Mouse (Mus musculus): ENCODE measurements around the gene Eras. TPM values are rescaled to one million over a fixed set of nuclear protein-coding genes. Genes with fewer than 3 reads are reported as not detected.

The Eras gene
- total and polyA plus RNA-seq, 2 experiments = not detected

GRCm38 (mm10) chrX:7907735-7908134 is 20.7 kb downstream of the Eras start, which contains the start of gene Gm10491:
Gm10491 (minus strand) TSS chrX:7907835.
- H3K79me2 ChIP-seq (ENCODE audit: control insufficient read depth, insufficient read depth, low read length) = no peaks in the 10 kb centered on the region
- no peak within 1 kb of the TSS for H3K4me3 ChIP-seq (ENCODE audit: insufficient read depth, low read depth, low read length)
- H3K27ac ChIP-seq (replicated peaks; ENCODE audit: insufficient read depth, low read depth, low read length) = no peak within 1 kb of the TSS
- H3K36me3 ChIP-seq (ENCODE audit: control insufficient read depth, insufficient read depth, low read length) = peaks cover 1% of the 10 kb centered on the region; the same call in 1 of the 2 replicates
- DNase-seq (ENCODE audit: extremely low read depth, low read depth, low spot score) = no peak
- H3K27me3 ChIP-seq (ENCODE audit: control insufficient read depth, insufficient read depth, low read length) = no peaks in the 10 kb centered on the region
- TF ChIP-seq POLR2A (IDR thresholded peaks at IDR 0.05; ENCODE audit: extremely low read depth, insufficient read depth, low read length) = no peak
- WGBS = 95% methylated on average over 5 of the region's 5 CpGs
- H3K9ac ChIP-seq (ENCODE audit: low read depth, low read length) = no peak within 1 kb of the TSS
- peaks cover 7% of the 10 kb centered on the region; the same call in 1 of the 2 replicates for H3K4me1 ChIP-seq (ENCODE audit: control insufficient read depth, insufficient read depth, low read length)

DNA sequence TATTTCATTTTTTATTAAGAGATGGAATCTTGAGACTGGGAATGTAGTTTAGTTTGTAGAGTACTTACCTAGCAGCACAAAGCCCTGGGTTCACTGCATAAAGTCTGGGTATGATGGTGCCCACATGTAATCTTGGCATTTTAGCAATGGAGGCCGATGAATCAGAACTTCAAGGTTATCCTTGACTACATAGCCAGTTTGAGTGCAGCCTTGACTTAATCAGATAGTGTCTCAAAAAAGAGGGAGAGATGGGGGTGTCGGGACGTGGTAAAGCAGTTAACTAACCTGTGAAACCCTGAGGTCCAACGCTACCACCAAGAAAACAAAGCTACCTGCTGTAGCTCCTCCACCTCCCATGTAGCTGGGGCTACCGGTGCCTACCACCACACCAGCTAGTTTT is 24.0 kb downstream of the Eras start:
- Histone ChIP-seq H3K27me3 (ENCODE audit: control insufficient read depth, insufficient read depth, low read length) (no peaks in the 10 kb centered on the region), H3K27ac (replicated peaks; ENCODE audit: insufficient read depth, low read depth, low read length) (no peak overlapping the region), H3K4me3 (ENCODE audit: insufficient read depth, low read depth, low read length) (no peak overlapping the region), H3K36me3 (ENCODE audit: control insufficient read depth, insufficient read depth, low read length) (peaks cover 1% of the 10 kb centered on the region; the same call in 1 of the 2 replicates), H3K9ac (ENCODE audit: low read depth, low read length) (no peak overlapping the region), H3K4me1 (ENCODE audit: control insufficient read depth, insufficient read depth, low read length) (no peaks in the 10 kb centered on the region), H3K79me2 (ENCODE audit: control insufficient read depth, insufficient read depth, low read length) (peaks cover 2% of the 10 kb centered on the region; the same call in 1 of the 2 replicates)
- WGBS = 94% methylated on average over 5 of the region's 5 CpGs
- TF ChIP-seq CTCF (IDR thresholded peaks at IDR 0.05; ENCODE audit: low read depth, low read length) (no peak), POLR2A (IDR thresholded peaks at IDR 0.05; ENCODE audit: extremely low read depth, insufficient read depth, low read length) (no peak)
- no peak for DNase-seq (ENCODE audit: extremely low read depth, low read depth, low spot score)

- peaks cover 2% of the 10 kb centered on the region; the same call in 1 of the 2 replicates for H3K79me2 ChIP-seq (ENCODE audit: control insufficient read depth, insufficient read depth, low read length)
- peak within 1 kb of the TSS; percentile 93 for H3K4me3 ChIP-seq (ENCODE audit: insufficient read depth, low read depth, low read length)
- H3K36me3 ChIP-seq (ENCODE audit: control insufficient read depth, insufficient read depth, low read length) = peaks cover 5% of the 10 kb centered on the region
- H3K27me3 ChIP-seq (ENCODE audit: control insufficient read depth, insufficient read depth, low read length) = no peaks in the 10 kb centered on the region
- H3K27ac ChIP-seq (replicated peaks; ENCODE audit: insufficient read depth, low read depth, low read length) = peak within 1 kb of the TSS; percentile 94
- H3K9ac ChIP-seq (ENCODE audit: low read depth, low read length) = peak within 1 kb of the TSS; percentile 95
- TF ChIP-seq CTCF (IDR thresholded peaks at IDR 0.05; ENCODE audit: low read depth, low read length) (no peak), POLR2A (IDR thresholded peaks at IDR 0.05; ENCODE audit: extremely low read depth, insufficient read depth, low read length) (0 out of 2 replicates have a peak, but pooled peaks have one; percentile 27)
- no peaks in the 10 kb centered on the region; the same call in 1 of the 2 replicates for H3K4me1 ChIP-seq (ENCODE audit: control insufficient read depth, insufficient read depth, low read length)
- peak; percentile 91 for DNase-seq (ENCODE audit: extremely low read depth, low read depth, low spot score)
- WGBS = under 1% methylated on average over 59 of the region's 62 CpGs
Measured at GRCm38 (mm10) chrX:7898880-7899874, 29.2 kb downstream of the Eras start, which contains the start of the genes Pqbp1 and Timm17b. Pqbp1 (minus strand) TSS chrX:7899269. Timm17b (plus strand) TSS chrX:7899357.

DNA sequence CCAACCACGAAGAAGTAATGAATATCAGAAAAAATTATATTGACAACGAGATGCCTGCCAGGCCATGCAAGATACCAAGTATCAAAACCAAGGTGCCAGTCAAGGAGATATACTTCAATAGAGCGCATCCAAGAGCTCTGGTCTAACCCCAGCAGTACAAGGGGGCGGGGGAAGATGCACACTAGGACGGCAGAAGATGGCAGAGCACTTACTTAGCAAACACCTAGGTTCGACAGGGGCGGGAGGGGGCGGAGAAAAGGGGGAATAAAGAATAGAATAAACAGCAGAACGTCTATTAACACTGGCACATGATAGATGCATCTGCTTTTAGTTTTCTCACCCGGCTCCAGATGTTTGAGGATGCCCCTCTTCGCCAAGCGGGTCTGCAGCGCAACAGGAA is 30.2 kb downstream of the Eras start:
- Histone ChIP-seq H3K27me3 (ENCODE audit: control insufficient read depth, insufficient read depth, low read length) (no peaks in the 10 kb centered on the region), H3K79me2 (ENCODE audit: control insufficient read depth, insufficient read depth, low read length) (peaks cover 2% of the 10 kb centered on the region; the same call in 1 of the 2 replicates), H3K4me1 (ENCODE audit: control insufficient read depth, insufficient read depth, low read length) (no peaks in the 10 kb centered on the region; the same call in 1 of the 2 replicates), H3K9ac (ENCODE audit: low read depth, low read length) (peak overlapping the region; percentile 72), H3K36me3 (ENCODE audit: control insufficient read depth, insufficient read depth, low read length) (peaks cover 6% of the 10 kb centered on the region), H3K4me3 (ENCODE audit: insufficient read depth, low read depth, low read length) (peak overlapping the region; percentile 59), H3K27ac (replicated peaks; ENCODE audit: insufficient read depth, low read depth, low read length) (peak overlapping the region; percentile 88)
- TF ChIP-seq POLR2A (IDR thresholded peaks at IDR 0.05; ENCODE audit: extremely low read depth, insufficient read depth, low read length) = no peak
- no peak for TF ChIP-seq CTCF (IDR thresholded peaks at IDR 0.05; ENCODE audit: low read depth, low read length)
- DNase-seq (ENCODE audit: extremely low read depth, low read depth, low spot score) = peak; percentile 5
- 9% methylated on average over 13 of the region's 13 CpGs for WGBS

DNA sequence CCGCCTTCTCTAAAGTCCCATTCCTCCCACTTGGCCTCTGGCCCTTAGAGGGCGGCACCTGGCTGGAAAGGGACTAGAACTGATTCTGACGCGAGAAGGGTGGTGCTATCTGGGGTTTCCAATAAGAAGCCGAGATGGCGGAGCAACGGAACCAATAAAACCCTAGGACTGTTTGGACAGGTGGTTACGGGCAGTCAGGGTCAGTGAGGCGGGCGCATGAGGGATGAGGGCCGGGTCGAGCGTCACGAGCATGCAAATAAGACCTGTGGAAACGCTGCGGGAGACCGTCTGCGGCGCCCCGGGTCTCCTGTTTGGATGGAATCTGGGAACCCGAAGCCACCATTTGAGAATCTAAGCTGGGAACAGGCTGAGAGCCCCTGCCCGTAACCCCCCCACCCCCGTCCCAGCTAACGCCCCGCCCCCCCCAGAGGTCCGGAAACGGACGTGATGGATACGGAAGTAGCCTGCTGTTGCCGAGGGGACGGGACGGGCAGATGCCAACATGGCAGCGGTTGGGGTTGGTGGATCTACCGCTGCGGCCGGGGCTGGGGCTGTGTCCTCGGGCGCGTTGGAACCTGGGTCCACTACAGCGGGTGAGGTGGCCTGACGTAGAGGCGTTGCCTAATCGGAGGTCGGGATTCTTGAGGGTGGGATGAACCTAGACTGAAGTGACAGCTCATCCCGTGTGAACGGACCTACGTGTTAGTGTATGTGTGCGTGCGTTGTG is 44.4 kb downstream of the Eras start, which contains the start of gene Slc35a2:
Gene Slc35a2, plus strand, starts transcription at position 188 of the 727 bp plus-strand sequence.
- no peaks in the 10 kb centered on the region for H3K27me3 ChIP-seq (ENCODE audit: control insufficient read depth, insufficient read depth, low read length)
- peaks cover 6% of the 10 kb centered on the region; the same call in 1 of the 2 replicates for H3K79me2 ChIP-seq (ENCODE audit: control insufficient read depth, insufficient read depth, low read length)
- peak within 1 kb of the TSS; percentile 84 for H3K27ac ChIP-seq (replicated peaks; ENCODE audit: insufficient read depth, low read depth, low read length)
- peak within 1 kb of the TSS; percentile 72 for H3K9ac ChIP-seq (ENCODE audit: low read depth, low read length)
- DNase-seq (ENCODE audit: extremely low read depth, low read depth, low spot score) = peak; percentile 93
- under 1% methylated on average over 46 of the region's 49 CpGs for WGBS
- TF ChIP-seq CTCF (IDR thresholded peaks at IDR 0.05; ENCODE audit: low read depth, low read length) = no peak
- peak; percentile 35; the same call in 1 of the 2 replicates for TF ChIP-seq POLR2A (IDR thresholded peaks at IDR 0.05; ENCODE audit: extremely low read depth, insufficient read depth, low read length)
- H3K36me3 ChIP-seq (ENCODE audit: control insufficient read depth, insufficient read depth, low read length) = peaks cover 1% of the 10 kb centered on the region; the same call in 1 of the 2 replicates
- H3K4me3 ChIP-seq (ENCODE audit: insufficient read depth, low read depth, low read length) = peak within 1 kb of the TSS; percentile 88
- H3K4me1 ChIP-seq (ENCODE audit: control insufficient read depth, insufficient read depth, low read length) = no peaks in the 10 kb centered on the region

Data from liver, adult 2 months (tissue).